Mouse (Mus musculus) liver, embryonic 14.5 days (tissue): ENCODE results near the gene Ssh2.

Experiments used
- CTCF ChIP-seq: IDR thresholded peaks from 2 replicates; pipeline ENCODE4 v1.5.1; 2016; ENCODE audit warnings: antibody characterized with exemption, low read depth, control low read depth
- EP300 ChIP-seq: IDR thresholded peaks from 2 replicates; pipeline ENCODE4 v1.6.1; 2016; ENCODE audit warnings: antibody characterized with exemption, low read depth

DNA sequence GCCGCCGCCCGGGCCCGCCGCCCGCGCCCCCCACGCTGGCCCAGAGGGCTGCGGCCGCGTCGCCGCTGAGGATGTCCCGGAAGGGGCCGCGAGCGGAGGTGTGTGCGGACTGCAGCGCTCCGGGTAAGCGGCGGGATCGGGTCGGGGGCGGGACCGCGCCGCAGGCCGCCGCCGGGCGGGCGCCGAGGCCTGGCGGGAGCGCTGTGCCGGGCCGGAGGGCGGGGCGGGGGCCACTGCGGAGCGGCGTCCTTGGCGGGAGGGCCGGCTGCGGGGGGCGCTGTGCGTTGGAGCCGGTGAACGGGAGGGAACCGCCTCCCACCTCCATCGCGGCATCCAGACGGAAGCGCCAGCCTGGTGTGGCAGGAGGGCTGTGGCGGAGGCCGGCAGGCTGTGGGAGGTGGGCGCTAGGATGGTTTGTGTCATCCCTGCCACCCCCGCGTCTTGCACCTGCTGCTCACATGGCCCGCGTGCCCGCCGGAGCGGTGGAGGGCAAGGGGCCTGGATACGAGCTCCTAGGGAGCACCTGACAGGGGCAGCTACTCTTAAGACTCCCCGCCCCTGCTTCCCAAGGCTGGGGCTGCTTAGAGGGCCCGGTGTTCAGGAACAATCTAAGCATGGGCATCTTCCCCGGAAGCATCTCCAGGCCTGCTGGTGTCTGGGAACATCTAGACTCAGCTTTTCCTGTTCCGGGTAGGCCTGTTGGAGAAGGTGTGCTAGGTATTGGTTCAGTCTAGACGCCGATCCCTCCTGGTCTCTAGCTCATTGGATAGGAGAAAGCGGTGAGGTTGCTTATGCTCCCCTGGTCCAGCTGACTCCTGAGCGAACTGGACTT lies 277.6 kb downstream of the Ssh2 start, which contains the start of gene Git1:
- TF ChIP-seq CTCF: no peak
- TF ChIP-seq EP300: no peak
